Comparison of ENCODE assay signal across 20 mouse cellular contexts in genomic region chr19:22691995-22692394, GRCm38 (mm10).
DNase-seq lines count a peak whose midpoint lies in the region; ATAC-seq lines count a peak whose summit lies in the region.
"Had no signal": no experiment of that assay in that cellular context is flagged by ENCODE, and none has a peak within 500 bp of the region (broad histone marks: within the 10 kb centered on the region; RNA-seq: fewer than 3 reads in every experiment).

No protein-coding gene starts in this region.

- H3K9me3 ChIP-seq in kidney, embryonic 14.5 days (ENCODE audit: control insufficient read depth, low read length), result no peaks in the 10 kb centered on the region
- no peaks in the 10 kb centered on the region for H3K9me3 ChIP-seq in kidney, embryonic 16.5 days (ENCODE audit: low read length)
- no peaks in the 10 kb centered on the region for H3K9me3 ChIP-seq in limb, embryonic 12.5 days
- no peaks in the 10 kb centered on the region for H3K9me3 ChIP-seq in limb, embryonic 10.5 days (replicated peaks)
- H3K9me3 ChIP-seq: forebrain, embryonic 10.5 days; forebrain, embryonic 13.5 days; G1E; heart, embryonic 10.5 days; heart, embryonic 13.5 days had no signal

- WGBS in kidney, embryonic 14.5 days, result 83% methylated on average over 5 of the region's 5 CpGs
- 73% methylated on average over 5 of the region's 5 CpGs for WGBS in kidney, embryonic 16.5 days
- WGBS in limb, embryonic 12.5 days, result 81% methylated on average over 5 of the region's 5 CpGs
- 95% methylated on average over 5 of the region's 5 CpGs for WGBS in limb, embryonic 10.5 days

- H3K27me3 ChIP-seq in kidney, embryonic 14.5 days (ENCODE audit: control insufficient read depth, insufficient read depth, low read length), result no peaks in the 10 kb centered on the region
- H3K27me3 ChIP-seq in kidney, embryonic 16.5 days (ENCODE audit: insufficient read depth, low read length), result no peaks in the 10 kb centered on the region
- H3K27me3 ChIP-seq in limb, embryonic 12.5 days, result no peaks in the 10 kb centered on the region
- H3K27me3 ChIP-seq in limb, embryonic 10.5 days (ENCODE audit: low read depth, poor library complexity, severe bottlenecking), result no peaks in the 10 kb centered on the region
- H3K27me3 ChIP-seq: forebrain, embryonic 13.5 days had no signal

- H3K9ac ChIP-seq in kidney, embryonic 14.5 days (ENCODE audit: low read depth, low read length), result no peak overlapping the region
- H3K9ac ChIP-seq in kidney, embryonic 16.5 days (replicated peaks; ENCODE audit: low read length), result no peak overlapping the region
- no peak overlapping the region for H3K9ac ChIP-seq in limb, embryonic 12.5 days (replicated peaks)
- H3K9ac ChIP-seq: forebrain, embryonic 13.5 days; heart, embryonic 13.5 days; hindbrain, embryonic 14.5 days had no signal

- DNase-seq in limb, embryonic 10.5 days (ENCODE audit: low spot score), result no peak
- DNase-seq in retina, postnatal 1 day, result peak; percentile 60
- DNase-seq: adrenal gland, adult 2 months; cerebellum, adult 11-12 months; cerebellum, adult 8-10 months; cerebellum, postnatal 36 days; heart, postnatal 4 days had no signal

- H3K4me3 ChIP-seq in kidney, embryonic 14.5 days (ENCODE audit: low read length), result no peak overlapping the region
- no peak overlapping the region for H3K4me3 ChIP-seq in kidney, embryonic 16.5 days (ENCODE audit: low read length)
- no peak overlapping the region for H3K4me3 ChIP-seq in limb, embryonic 12.5 days (replicated peaks)
- no peak overlapping the region for H3K4me3 ChIP-seq in limb, embryonic 10.5 days
- H3K4me3 ChIP-seq: forebrain, embryonic 13.5 days; heart, adult 2 months; heart, embryonic 10.5 days; heart, embryonic 13.5 days had no signal

- H3K4me1 ChIP-seq in kidney, embryonic 14.5 days (ENCODE audit: control insufficient read depth, insufficient read depth, low read length), result peaks cover 14% of the 10 kb centered on the region; the same call in 1 of the 2 replicates
- peaks cover 13% of the 10 kb centered on the region for H3K4me1 ChIP-seq in kidney, embryonic 16.5 days (ENCODE audit: insufficient read depth, low read length)
- H3K4me1 ChIP-seq in limb, embryonic 12.5 days (replicated peaks), result peaks cover 5% of the 10 kb centered on the region
- H3K4me1 ChIP-seq in limb, embryonic 10.5 days, result peaks cover 7% of the 10 kb centered on the region
- H3K4me1 ChIP-seq: heart, embryonic 10.5 days had no signal

- H3K36me3 ChIP-seq in kidney, embryonic 14.5 days (ENCODE audit: control insufficient read depth, insufficient read depth, low read length), result no peaks in the 10 kb centered on the region
- H3K36me3 ChIP-seq in kidney, embryonic 16.5 days (ENCODE audit: insufficient read depth, low read length), result no peaks in the 10 kb centered on the region
- no peaks in the 10 kb centered on the region for H3K36me3 ChIP-seq in limb, embryonic 12.5 days
- H3K36me3 ChIP-seq in limb, embryonic 10.5 days, result no peaks in the 10 kb centered on the region
- H3K36me3 ChIP-seq: forebrain, embryonic 10.5 days; G1E; heart, embryonic 10.5 days; heart, embryonic 13.5 days had no signal

- H3K4me2 ChIP-seq in kidney, embryonic 14.5 days (replicated peaks; ENCODE audit: low read depth, low read length), result no peak overlapping the region
- H3K4me2 ChIP-seq in kidney, embryonic 16.5 days (replicated peaks; ENCODE audit: low read depth, low read length), result no peak overlapping the region; the same call in 1 of the 2 replicates
- H3K4me2 ChIP-seq in limb, embryonic 12.5 days, result no peak overlapping the region
- H3K4me2 ChIP-seq: forebrain, embryonic 13.5 days; heart, embryonic 13.5 days; hindbrain, embryonic 14.5 days had no signal

- H3K27ac ChIP-seq in kidney, embryonic 14.5 days (ENCODE audit: low read depth, low read length), result 0 out of 2 replicates have a peak overlapping the region, but pooled peaks have one; percentile 53
- H3K27ac ChIP-seq in kidney, embryonic 16.5 days (ENCODE audit: low read length), result no peak overlapping the region
- 0 out of 2 replicates have a peak overlapping the region, but pooled peaks have one; percentile 31 for H3K27ac ChIP-seq in limb, embryonic 12.5 days
- no peak overlapping the region for H3K27ac ChIP-seq in limb, embryonic 10.5 days
- H3K27ac ChIP-seq: forebrain, embryonic 13.5 days; heart, adult 2 months; heart, embryonic 10.5 days; heart, embryonic 13.5 days; hindbrain, postnatal 0 days had no signal

- ATAC-seq in kidney, embryonic 14.5 days (ENCODE audit: low FRiP score, low TSS enrichment), result no peak
- no peak for ATAC-seq in kidney, embryonic 16.5 days (ENCODE audit: low FRiP score, low TSS enrichment)
- no peak for ATAC-seq in limb, embryonic 12.5 days (ENCODE audit: insufficient number of reproducible peaks, insufficient read depth, low FRiP score, low TSS enrichment, low read depth)
- no peak for ATAC-seq in megakaryocyte, adult 5-6 weeks (ENCODE audit: poor library complexity, severe bottlenecking)
- ATAC-seq: forebrain, embryonic 13.5 days; forebrain, embryonic 16.5 days; hindbrain, postnatal 0 days had no signal

Comparison
In these comparisons a context has a peak if more than half of its experiments do, and no peak if none do; other contexts are left out.
1. H3K27ac ChIP-seq: peak in kidney, embryonic 14.5 days (single experiment) and limb, embryonic 12.5 days (single experiment); none in kidney, embryonic 16.5 days (single experiment) and limb, embryonic 10.5 days (single experiment).